In genomic region chr1:38847975-38848374, GRCm38 (mm10) we compare ENCODE assay signal across 9 mouse cellular contexts. TPM values are rescaled to one million over a fixed set of nuclear protein-coding genes. Genes with fewer than 3 reads are reported as not detected.
DNase-seq lines count a peak whose midpoint lies in the region; ATAC-seq lines count a peak whose summit lies in the region.
"Had no signal": no experiment of that assay in that cellular context is flagged by ENCODE, and none has a peak within 500 bp of the region (broad histone marks: within the 10 kb centered on the region; RNA-seq: fewer than 3 reads in every experiment).

No protein-coding gene starts in this region.

- H3K36me3 ChIP-seq in hindbrain, embryonic 10.5 days, result no peaks in the 10 kb centered on the region
- no peaks in the 10 kb centered on the region for H3K36me3 ChIP-seq in midbrain, embryonic 10.5 days
- no peaks in the 10 kb centered on the region for H3K36me3 ChIP-seq in kidney, embryonic 14.5 days (ENCODE audit: control insufficient read depth, insufficient read depth, low read length)
- H3K36me3 ChIP-seq: liver, embryonic 15.5 days had no signal

- peak; percentile 6 for DNase-seq in A20 (ENCODE audit: low read depth, low spot score)
- peak; percentile 60 to 72 for DNase-seq in cerebellum, postnatal 14 days
- peak; percentile 64 for DNase-seq in hindbrain, embryonic 10.5 days (ENCODE audit: low spot score)
- DNase-seq in midbrain, embryonic 10.5 days (ENCODE audit: low spot score), result peak; percentile 61
- DNase-seq in spleen, postnatal 36 days (ENCODE audit: low spot score in 2 of 2), result no peak
- DNase-seq in gastrocnemius, postnatal 10 days, result no peak
- DNase-seq in thymus, postnatal 4 days, result no peak

- H3K9me3 ChIP-seq in hindbrain, embryonic 10.5 days, result no peaks in the 10 kb centered on the region
- no peaks in the 10 kb centered on the region for H3K9me3 ChIP-seq in midbrain, embryonic 10.5 days (replicated peaks)
- no peaks in the 10 kb centered on the region for H3K9me3 ChIP-seq in kidney, embryonic 14.5 days (ENCODE audit: control insufficient read depth, low read length)
- H3K9me3 ChIP-seq: liver, embryonic 15.5 days had no signal

- peaks cover 45% of the 10 kb centered on the region for H3K27me3 ChIP-seq in hindbrain, embryonic 10.5 days (ENCODE audit: insufficient read depth, poor library complexity, severe bottlenecking)
- peaks cover 18% of the 10 kb centered on the region for H3K27me3 ChIP-seq in midbrain, embryonic 10.5 days (ENCODE audit: low read depth, poor library complexity, severe bottlenecking)
- no peaks in the 10 kb centered on the region for H3K27me3 ChIP-seq in kidney, embryonic 14.5 days (ENCODE audit: control insufficient read depth, insufficient read depth, low read length)
- H3K27me3 ChIP-seq: liver, embryonic 15.5 days had no signal

- ATAC-seq in kidney, embryonic 14.5 days (ENCODE audit: low FRiP score, low TSS enrichment), result no peak

- 26% methylated on average over 11 of the region's 11 CpGs for WGBS in hindbrain, embryonic 10.5 days
- WGBS in midbrain, embryonic 10.5 days, result 31% methylated on average over 11 of the region's 11 CpGs
- WGBS in kidney, embryonic 14.5 days, result 44% methylated on average over 11 of the region's 11 CpGs

- peaks cover 28% of the 10 kb centered on the region for H3K4me1 ChIP-seq in hindbrain, embryonic 10.5 days (replicated peaks)
- H3K4me1 ChIP-seq in midbrain, embryonic 10.5 days, result peaks cover 33% of the 10 kb centered on the region
- no peaks in the 10 kb centered on the region for H3K4me1 ChIP-seq in kidney, embryonic 14.5 days (ENCODE audit: control insufficient read depth, insufficient read depth, low read length)
- H3K4me1 ChIP-seq: liver, embryonic 15.5 days had no signal

- peak overlapping the region; percentile 74 for H3K27ac ChIP-seq in hindbrain, embryonic 10.5 days
- H3K27ac ChIP-seq in midbrain, embryonic 10.5 days (replicated peaks), result peak overlapping the region; percentile 67
- no peak overlapping the region for H3K27ac ChIP-seq in kidney, embryonic 14.5 days (ENCODE audit: low read depth, low read length)
- H3K27ac ChIP-seq: liver, embryonic 15.5 days had no signal

- H3K4me2 ChIP-seq in kidney, embryonic 14.5 days (replicated peaks; ENCODE audit: low read depth, low read length), result no peak overlapping the region
- H3K4me2 ChIP-seq: liver, embryonic 15.5 days had no signal

- H3K9ac ChIP-seq in kidney, embryonic 14.5 days (ENCODE audit: low read depth, low read length), result no peak overlapping the region
- H3K9ac ChIP-seq: liver, embryonic 15.5 days had no signal

- peak overlapping the region; percentile 34 for H3K4me3 ChIP-seq in hindbrain, embryonic 10.5 days
- H3K4me3 ChIP-seq in midbrain, embryonic 10.5 days, result peak overlapping the region; percentile 37
- no peak overlapping the region for H3K4me3 ChIP-seq in kidney, embryonic 14.5 days (ENCODE audit: low read length)
- H3K4me3 ChIP-seq: liver, embryonic 15.5 days had no signal

RNA-seq across cellular contexts. Expression of gene Lonrf2, which starts 11.5 kb away (rescaled TPM):
- 1.9 TPM in 2 replicates for polyA plus RNA-seq in hindbrain, embryonic 10.5 days (2016; fragmentation: Nextera tagmentation; extraction: Ambion mirVana)
- polyA plus RNA-seq in midbrain, embryonic 10.5 days (2016; fragmentation: Nextera tagmentation; extraction: Ambion mirVana), result 2.2 and 3.0 TPM in 2 replicates
- 1 to 10 TPM; 1.7 to 2.4 TPM for total RNA-seq in gastrocnemius, postnatal 10 days (2021)
- 1.4 and 2.6 TPM in 2 replicates for polyA plus RNA-seq in kidney, embryonic 14.5 days (2014; fragmentation: Nextera tagmentation; extraction: Ambion mirVana)

RNA-seq across cellular contexts. Expression of gene Chst10, which starts 50.0 kb away (rescaled TPM):
- 12.8 and 14.3 TPM in 2 replicates for polyA plus RNA-seq in hindbrain, embryonic 10.5 days (2016; fragmentation: Nextera tagmentation; extraction: Ambion mirVana)
- 12.6 and 17.0 TPM in 2 replicates for polyA plus RNA-seq in midbrain, embryonic 10.5 days (2016; fragmentation: Nextera tagmentation; extraction: Ambion mirVana)
- 1 to 10 TPM; 1.3 TPM for total RNA-seq in gastrocnemius, postnatal 10 days (2021)
- 4.5 and 7.2 TPM in 2 replicates for polyA plus RNA-seq in kidney, embryonic 14.5 days (2014; fragmentation: Nextera tagmentation; extraction: Ambion mirVana)

Comparison
In these comparisons a context has a peak if more than half of its experiments do, and no peak if none do; other contexts are left out.
1. DNase-seq: peak in A20 (single experiment), cerebellum, postnatal 14 days (2 of 2), hindbrain, embryonic 10.5 days (single experiment) and midbrain, embryonic 10.5 days (single experiment); none in spleen, postnatal 36 days (0 of 2), gastrocnemius, postnatal 10 days (single experiment) and thymus, postnatal 4 days (single experiment).